Mouse (Mus musculus) erythroblast, embryonic 14.5 days (primary cell): Measurements from ENCODE around the gene Selenop. TPM values are rescaled to one million over a fixed set of nuclear protein-coding genes. Genes with fewer than 3 reads are reported as not detected.
"Not testable (repeated sequence)": the region's sequence is repeated elsewhere in the genome, so short reads cannot be mapped to it uniquely, and the experiment has no call there.

Experiments used
- H3K27me3 ChIP-seq: 2 replicates; pipeline ENCODE4 v1.6.1; 2012; ENCODE audit warnings: inconsistent platforms; ENCODE audit not compliant: control insufficient read depth
- H3K36me3 ChIP-seq: 2 replicates; pipeline ENCODE4 v1.6.1; 2012; ENCODE audit warnings: mild to moderate bottlenecking, inconsistent platforms; ENCODE audit not compliant: control insufficient read depth
- H3K4me1 ChIP-seq: 2 replicates; pipeline ENCODE4 v1.6.1; 2012; ENCODE audit warnings: inconsistent platforms; ENCODE audit not compliant: control insufficient read depth
- H3K4me3 ChIP-seq: replicated peaks from 2 replicates; pipeline ENCODE3; 2012; ENCODE audit warnings: moderate library complexity, mild to moderate bottlenecking, inconsistent platforms
- H3K9me3 ChIP-seq: 2 replicates; pipeline ENCODE4 v1.6.1; 2012; ENCODE audit warnings: low read length, inconsistent platforms, mixed read lengths; ENCODE audit not compliant: control insufficient read depth
- GATA1 ChIP-seq: IDR thresholded peaks from 2 replicates; pipeline ENCODE4 v1.6.1; 2012; ENCODE audit warnings: low read length, inconsistent platforms, mixed read lengths
- TAL1 ChIP-seq: IDR thresholded peaks from 3 replicates; pipeline ENCODE4 v1.6.1; 2012; ENCODE audit warnings: low read length, inconsistent platforms, mixed read lengths
- polyA plus RNA-seq: library from polyadenylated mRNA; stranded (reverse); fragments of >175 nt; gene quantifications from 2 replicates; pipeline ENCODE4 v1.2.3, GENCODE M21; 2012

The Selenop gene
- polyA plus RNA-seq, 1 experiment = 0.26 TPM

DNA sequence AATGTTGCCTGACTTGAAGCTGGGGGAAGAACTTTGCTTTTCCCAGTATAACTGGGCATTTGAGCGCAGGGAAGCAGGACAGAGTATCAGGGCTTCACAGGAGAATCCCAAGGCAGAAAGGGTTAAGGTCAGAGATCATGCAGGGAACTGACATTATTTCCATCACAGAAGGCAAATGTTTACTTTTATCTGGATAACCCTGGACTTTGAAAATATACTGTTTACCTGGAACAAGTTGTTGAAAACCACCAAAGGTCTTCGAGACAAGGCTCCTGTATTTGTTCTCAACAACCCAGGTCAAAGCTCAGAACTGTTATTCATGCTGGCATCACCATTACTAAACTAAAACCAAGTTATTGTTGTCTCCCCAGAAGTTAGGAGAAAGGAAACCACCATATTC, 32.0 kb upstream of the Selenop start:
- Histone ChIP-seq H3K27me3 (no peaks in the 10 kb centered on the region), H3K4me1 (no peaks in the 10 kb centered on the region), H3K9me3 (no peaks in the 10 kb centered on the region), H3K4me3 (no peak overlapping the region), H3K36me3 (no peaks in the 10 kb centered on the region)
- TF ChIP-seq TAL1 (no peak), GATA1 (no peak)

DNA sequence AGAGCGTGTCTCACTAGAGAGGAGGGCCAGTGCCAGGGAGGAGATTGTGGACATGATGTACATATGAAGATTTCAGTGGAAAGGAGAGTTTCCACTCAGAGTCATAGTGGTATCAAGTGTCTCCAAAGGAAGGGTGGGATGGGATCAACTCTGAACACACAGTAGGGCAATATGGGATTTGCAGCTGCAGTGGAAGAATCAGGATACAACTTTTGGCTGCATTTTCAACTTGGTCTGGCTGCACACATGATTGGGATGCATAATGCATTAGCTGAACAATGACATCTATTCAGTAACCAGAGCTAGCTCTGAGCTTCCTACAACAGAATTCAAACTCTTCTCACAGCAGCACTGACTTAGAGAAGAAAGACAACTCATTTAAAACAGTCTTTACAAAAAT, 30.4 kb upstream of the Selenop start:
- no peak for TF ChIP-seq TAL1
- TF ChIP-seq GATA1 = no peak
- no peaks in the 10 kb centered on the region for H3K9me3 ChIP-seq
- no peaks in the 10 kb centered on the region for H3K36me3 ChIP-seq
- no peaks in the 10 kb centered on the region for H3K4me1 ChIP-seq
- no peak overlapping the region for H3K4me3 ChIP-seq
- no peaks in the 10 kb centered on the region for H3K27me3 ChIP-seq

DNA sequence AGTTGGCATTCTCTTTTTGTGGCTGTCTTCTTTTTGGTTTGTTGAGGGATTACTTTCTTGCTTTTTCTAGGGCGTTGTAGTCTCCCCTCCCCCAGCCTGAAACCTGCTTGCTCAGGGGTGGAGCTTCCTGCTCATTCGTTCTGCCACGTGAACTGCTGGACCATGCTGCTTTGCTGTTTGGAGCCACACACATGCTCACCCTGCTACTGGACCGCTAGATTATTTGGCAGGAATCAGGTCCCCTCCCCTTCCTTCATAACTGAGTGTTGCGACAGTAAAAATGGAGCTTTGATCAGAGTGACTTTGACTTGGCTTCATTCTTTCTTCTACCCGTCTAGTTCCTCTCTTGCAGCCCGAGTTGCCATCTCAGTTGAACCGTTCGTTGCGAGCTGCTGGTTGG, 23.3 kb upstream of the Selenop start:
- not testable (repeated sequence) for H3K36me3 ChIP-seq, H3K27me3 ChIP-seq, H3K4me3 ChIP-seq

DNA sequence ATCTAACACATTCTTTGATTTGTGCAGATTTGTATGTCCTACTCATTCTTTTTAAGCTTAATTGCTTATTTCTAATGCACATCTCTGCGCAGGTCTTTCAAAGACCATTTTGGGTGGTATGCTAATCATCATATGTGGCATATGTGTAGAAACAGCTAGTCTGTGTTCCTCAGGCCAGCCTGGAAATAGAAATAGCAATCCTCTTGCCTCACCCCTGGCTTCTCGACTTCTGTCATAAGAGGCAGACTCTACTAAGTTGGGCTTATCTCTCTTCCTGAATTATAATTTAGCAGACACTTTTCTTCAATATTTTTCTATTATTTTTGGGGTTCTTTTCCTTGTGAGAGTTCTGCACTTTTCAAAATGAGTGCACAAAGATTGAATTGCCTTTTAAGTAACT, 17.7 kb upstream of the Selenop start:
- Histone ChIP-seq H3K27me3 (no peaks in the 10 kb centered on the region), H3K4me1 (no peaks in the 10 kb centered on the region), H3K4me3 (no peak overlapping the region), H3K36me3 (no peaks in the 10 kb centered on the region), H3K9me3 (peaks cover 2% of the 10 kb centered on the region; the same call in 1 of the 2 replicates)
- no peak for TF ChIP-seq TAL1
- TF ChIP-seq GATA1 = no peak

More for the DNA sequence above, 23.3 kb upstream of the Selenop start:
- H3K9me3 ChIP-seq, H3K4me1 ChIP-seq: not testable (repeated sequence)

DNA sequence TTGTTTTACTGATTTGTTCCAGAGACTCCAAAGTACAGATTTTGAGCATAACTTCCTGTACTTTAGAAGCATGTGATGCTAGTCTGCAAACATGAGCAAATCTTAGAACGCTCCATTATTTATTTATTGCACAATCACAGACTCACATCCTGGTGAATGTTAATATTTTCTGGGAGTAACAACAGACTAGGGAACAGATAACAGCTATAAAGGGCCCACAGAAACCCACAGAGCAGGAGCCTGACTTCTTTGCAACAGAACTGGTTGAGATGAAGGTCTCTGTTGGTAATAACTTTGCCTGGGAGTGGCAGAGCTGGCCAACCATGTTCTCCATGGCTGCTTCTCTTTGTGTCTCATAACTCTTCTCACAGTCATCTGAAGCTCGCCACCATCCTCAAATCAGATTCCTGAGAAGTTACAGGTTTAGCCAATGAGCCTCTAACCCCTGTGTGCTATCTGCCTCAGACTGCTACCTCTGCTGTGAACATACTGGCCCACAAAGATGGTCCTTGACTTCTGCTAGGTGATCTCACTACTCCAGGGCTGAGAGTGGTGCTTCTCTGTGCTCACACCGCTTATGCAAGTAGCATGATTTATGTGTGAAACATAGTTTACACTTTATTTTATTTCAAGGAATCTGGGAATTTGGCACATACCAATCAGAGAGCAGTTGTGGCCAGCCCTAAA, 17.2 kb upstream of the Selenop start:
- Histone ChIP-seq H3K4me3 (no peak overlapping the region), H3K9me3 (peaks cover 2% of the 10 kb centered on the region; the same call in 1 of the 2 replicates), H3K4me1 (no peaks in the 10 kb centered on the region), H3K27me3 (no peaks in the 10 kb centered on the region), H3K36me3 (no peaks in the 10 kb centered on the region)
- TF ChIP-seq TAL1 = no peak
- TF ChIP-seq GATA1 = no peak

DNA sequence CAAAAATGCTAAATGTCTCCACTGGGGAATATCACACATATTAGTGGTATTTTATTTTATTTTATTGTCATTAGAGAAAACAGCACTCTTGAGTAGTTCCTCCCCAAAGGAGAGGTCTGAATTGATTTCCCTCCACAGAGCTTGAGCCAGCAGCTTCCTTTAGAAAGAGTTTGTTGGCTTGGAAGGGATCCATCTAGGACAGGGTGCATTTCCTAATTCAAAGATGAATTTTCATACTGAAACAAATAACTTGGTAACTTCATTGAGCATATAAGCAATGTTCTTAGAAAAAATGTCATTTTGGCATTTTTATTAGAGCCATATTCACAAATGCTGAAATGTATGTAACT, 16.7 kb upstream of the Selenop start:
- H3K4me1 ChIP-seq = no peaks in the 10 kb centered on the region
- no peak overlapping the region for H3K4me3 ChIP-seq
- H3K9me3 ChIP-seq = peaks cover 2% of the 10 kb centered on the region; the same call in 1 of the 2 replicates
- H3K27me3 ChIP-seq = no peaks in the 10 kb centered on the region
- H3K36me3 ChIP-seq = no peaks in the 10 kb centered on the region
- TF ChIP-seq GATA1 (no peak), TAL1 (no peak)

DNA sequence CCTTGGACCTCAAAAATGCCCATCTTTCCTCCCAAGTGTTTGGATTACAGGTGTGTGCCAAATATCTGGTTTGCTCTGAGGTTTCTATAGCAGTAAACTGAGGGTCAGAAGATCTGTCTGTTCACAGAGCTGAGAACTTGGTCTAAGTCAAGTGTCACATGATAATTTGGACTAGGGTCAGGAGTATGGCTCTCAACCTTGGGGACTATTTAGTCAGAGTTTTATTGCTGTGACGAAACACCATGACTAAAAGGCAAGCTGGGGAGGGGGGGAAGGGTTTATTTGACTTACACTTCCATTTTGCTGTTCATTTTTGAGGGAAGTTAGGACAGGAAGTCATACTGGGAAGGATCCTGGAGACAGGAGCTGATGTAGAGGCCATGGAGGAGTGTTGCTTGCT, 9.3 kb upstream of the Selenop start:
- Histone ChIP-seq H3K36me3 (no peaks in the 10 kb centered on the region), H3K4me3 (no peak overlapping the region), H3K27me3 (no peaks in the 10 kb centered on the region), H3K9me3 (no peaks in the 10 kb centered on the region), H3K4me1 (no peaks in the 10 kb centered on the region)
- no peak for TF ChIP-seq GATA1
- no peak for TF ChIP-seq TAL1

DNA sequence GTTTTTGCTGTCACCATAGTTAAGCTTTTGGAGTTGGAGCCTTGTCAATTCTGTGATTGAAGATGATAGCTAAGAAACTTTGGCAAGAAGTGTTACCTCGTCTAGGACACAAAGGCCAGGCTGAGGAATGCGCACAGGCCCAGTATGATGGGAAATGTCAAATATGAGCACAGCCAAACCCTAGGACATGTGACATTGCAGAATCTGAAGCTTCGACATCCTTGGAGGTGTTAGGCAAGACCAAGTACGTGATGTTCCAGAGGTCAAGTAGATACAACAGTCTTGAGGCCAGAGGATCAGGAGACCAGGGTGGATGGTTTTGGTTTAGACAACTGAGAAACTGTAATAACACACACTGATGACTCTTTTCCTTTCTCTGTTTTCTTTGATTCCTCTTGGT, 8.0 kb upstream of the Selenop start:
- TF ChIP-seq GATA1 (no peak), TAL1 (no peak)
- no peaks in the 10 kb centered on the region for H3K36me3 ChIP-seq
- no peak overlapping the region for H3K4me3 ChIP-seq
- H3K9me3 ChIP-seq = no peaks in the 10 kb centered on the region
- no peaks in the 10 kb centered on the region for H3K27me3 ChIP-seq
- H3K4me1 ChIP-seq = no peaks in the 10 kb centered on the region

DNA sequence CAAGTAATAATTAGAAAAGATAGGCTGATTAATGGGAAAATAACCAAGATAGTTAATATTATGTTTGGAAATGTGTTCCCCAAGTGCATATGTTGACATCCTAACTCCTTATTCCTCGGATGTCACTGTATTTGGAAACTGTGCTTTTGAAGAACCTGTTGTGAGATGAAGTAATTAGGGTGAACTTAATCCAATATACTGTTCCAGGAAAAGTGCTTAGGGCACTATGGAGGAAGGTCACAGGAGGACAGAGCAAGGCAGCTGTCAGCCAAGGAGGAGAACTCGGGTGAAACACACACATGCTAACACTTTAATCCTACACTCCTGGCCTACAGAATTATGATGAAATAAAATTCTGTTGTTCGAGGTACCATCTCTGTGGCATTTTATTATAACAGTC, 5.5 kb upstream of the Selenop start:
- H3K9me3 ChIP-seq = no peaks in the 10 kb centered on the region
- H3K4me1 ChIP-seq = no peaks in the 10 kb centered on the region
- no peaks in the 10 kb centered on the region for H3K36me3 ChIP-seq
- H3K4me3 ChIP-seq = no peak overlapping the region
- no peaks in the 10 kb centered on the region for H3K27me3 ChIP-seq
- no peak for TF ChIP-seq GATA1
- no peak for TF ChIP-seq TAL1

DNA sequence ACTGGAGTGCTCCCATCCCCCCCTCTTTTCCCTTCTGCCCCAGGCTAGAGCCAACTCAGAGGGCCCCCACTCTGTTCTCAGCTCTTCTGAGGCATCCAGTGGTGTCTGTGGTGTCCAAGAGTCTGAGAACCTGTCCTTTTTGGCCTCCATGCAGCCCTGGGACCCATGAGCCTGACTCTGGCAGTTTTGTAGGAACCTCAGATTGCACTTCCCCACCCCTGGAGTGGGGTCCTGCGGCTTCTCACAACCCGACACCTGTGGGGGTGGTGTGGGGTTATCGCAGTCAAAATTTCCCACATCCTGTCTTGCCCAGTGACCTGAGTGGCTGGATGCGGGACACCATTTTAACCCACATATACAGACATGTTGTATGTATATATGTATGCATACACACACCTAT, 4.1 kb upstream of the Selenop start:
- no peak overlapping the region for H3K4me3 ChIP-seq
- H3K27me3 ChIP-seq = no peaks in the 10 kb centered on the region
- H3K4me1 ChIP-seq = no peaks in the 10 kb centered on the region
- no peaks in the 10 kb centered on the region for H3K36me3 ChIP-seq
- TF ChIP-seq TAL1 (no peak), GATA1 (no peak)
- H3K9me3 ChIP-seq = no peaks in the 10 kb centered on the region
